Mouse (Mus musculus) kidney, adult 2 months (tissue): Measurements from ENCODE around the gene Vwa2. TPM values are rescaled to one million over a fixed set of nuclear protein-coding genes. Genes with fewer than 3 reads are reported as not detected.

ENCODE experiments used
- DNase-seq: peaks from one replicate; pipeline ENCODE4 v3.0.0; 2021
- H3K27ac ChIP-seq: fragments of 200-500 bp; 2 replicates; pipeline ENCODE4 v1.5.1; 2012; ENCODE audit warnings: low read depth, low read length, control low read depth, inconsistent platforms; ENCODE audit not compliant: insufficient read depth
- H3K27me3 ChIP-seq: fragments of 200-500 bp; replicated peaks from 2 replicates; pipeline ENCODE4 v1.6.1; 2012; ENCODE audit warnings: mild to moderate bottlenecking, moderate library complexity, low read length, inconsistent platforms; ENCODE audit not compliant: control insufficient read depth, insufficient read depth
- H3K36me3 ChIP-seq: fragments of 200-500 bp; 2 replicates; pipeline ENCODE4 v1.6.1; 2012; ENCODE audit warnings: mild to moderate bottlenecking, moderate library complexity, low read length, inconsistent platforms; ENCODE audit not compliant: control insufficient read depth, insufficient read depth
- H3K4me1 ChIP-seq: fragments of 200-500 bp; 2 replicates; pipeline ENCODE4 v1.6.1; 2011; ENCODE audit warnings: low read length; ENCODE audit not compliant: control insufficient read depth, insufficient read depth
- H3K4me3 ChIP-seq: fragments of 200-500 bp; 2 replicates; pipeline ENCODE4 v1.5.1; 2011; ENCODE audit warnings: mild to moderate bottlenecking, low read depth, low read length, control low read depth; ENCODE audit not compliant: insufficient read depth
- CTCF ChIP-seq: fragments of 200-500 bp; conservative IDR thresholded peaks from 2 replicates; pipeline ENCODE4 v1.5.1; 2011; ENCODE audit warnings: low read depth, mild to moderate bottlenecking, control low read depth, low read length, moderate library complexity, mixed read lengths; ENCODE audit not compliant: insufficient read depth, insufficient read length
- POLR2A ChIP-seq: fragments of 200-500 bp; IDR thresholded peaks from one replicate; pipeline ENCODE4 v1.6.1; 2011; ENCODE audit warnings: low read depth, low read length, control low read depth
- WGBS: fragments of 180-500 bp; shearing (Covaris S2); methylation state at CpG from one replicate; pipeline ENCODE4 v1.1.7; 2018; 5-methylcytosine and 5-hydroxymethylcytosine counted together
- polyA plus RNA-seq: library from polyadenylated mRNA; depleted of rRNA; stranded (reverse); fragments of >200 nt; gene quantifications from 2 replicates; pipeline ENCODE4 v1.2.3, GENCODE M21; 2012

Vwa2 gene
- polyA plus RNA-seq, 1 experiment: 11.2 TPM

- Histone ChIP-seq H3K27me3 (no peaks in the 10 kb centered on the region), H3K27ac (no peak overlapping the region), H3K4me1 (no peaks in the 10 kb centered on the region), H3K36me3 (no peaks in the 10 kb centered on the region), H3K4me3 (no peak overlapping the region)
- TF ChIP-seq POLR2A: no peak
- no peak for TF ChIP-seq CTCF
- peak; percentile 76 for DNase-seq
- WGBS: 74% methylated on average over 8 of the region's 8 CpGs
These were observed 62.2 kb downstream of the Vwa2 start for GRCm38 (mm10) chr19:56936253-56936652.

- H3K27ac ChIP-seq: no peak overlapping the region
- H3K27me3 ChIP-seq: no peaks in the 10 kb centered on the region
- no peak for DNase-seq
- no peaks in the 10 kb centered on the region for H3K36me3 ChIP-seq
- TF ChIP-seq CTCF: no peak
- no peak overlapping the region for H3K4me3 ChIP-seq
- 89% methylated on average over 5 of the region's 5 CpGs for WGBS
- H3K4me1 ChIP-seq: no peaks in the 10 kb centered on the region
These were observed 63.9 kb downstream of the Vwa2 start for GRCm38 (mm10) chr19:56937911-56938310.

GRCm38 (mm10) chr19:56939826-56940225, 65.8 kb downstream of the Vwa2 start:
- H3K27ac ChIP-seq: no peak overlapping the region; the same call in 1 of the 2 replicates
- DNase-seq: peak; percentile 78
- H3K4me3 ChIP-seq: no peak overlapping the region
- TF ChIP-seq CTCF (no peak), POLR2A (no peak)
- H3K27me3 ChIP-seq: no peaks in the 10 kb centered on the region
- no peaks in the 10 kb centered on the region for H3K4me1 ChIP-seq
- H3K36me3 ChIP-seq: no peaks in the 10 kb centered on the region
- WGBS: 39% methylated on average over 9 of the region's 9 CpGs

GRCm38 (mm10) chr19:56940507-56940906, 66.5 kb downstream of the Vwa2 start:
- H3K4me3 ChIP-seq: no peak overlapping the region
- DNase-seq: peak; percentile 64
- no peak for TF ChIP-seq CTCF
- H3K36me3 ChIP-seq: no peaks in the 10 kb centered on the region
- WGBS: 80% methylated on average over 11 of the region's 11 CpGs
- no peaks in the 10 kb centered on the region for H3K4me1 ChIP-seq
- H3K27ac ChIP-seq: no peak overlapping the region
- H3K27me3 ChIP-seq: no peaks in the 10 kb centered on the region

GRCm38 (mm10) chr19:56942216-56942615, 68.2 kb downstream of the Vwa2 start:
- H3K27me3 ChIP-seq: no peaks in the 10 kb centered on the region
- TF ChIP-seq CTCF (no peak), POLR2A (no peak)
- H3K27ac ChIP-seq: no peak overlapping the region
- DNase-seq: no peak
- no peaks in the 10 kb centered on the region for H3K4me1 ChIP-seq
- H3K36me3 ChIP-seq: no peaks in the 10 kb centered on the region
- WGBS: 93% methylated on average over 7 of the region's 7 CpGs
- no peak overlapping the region for H3K4me3 ChIP-seq

- Histone ChIP-seq H3K27ac (peak overlapping the region; percentile 80), H3K27me3 (no peaks in the 10 kb centered on the region), H3K4me1 (no peaks in the 10 kb centered on the region), H3K4me3 (no peak overlapping the region), H3K36me3 (no peaks in the 10 kb centered on the region)
- WGBS: 53% methylated on average over 9 of the region's 9 CpGs
- DNase-seq: peak; percentile 84
- no peak for TF ChIP-seq POLR2A
- no peak for TF ChIP-seq CTCF
These were observed 70.2 kb downstream of the Vwa2 start for GRCm38 (mm10) chr19:56944211-56944610.

- no peaks in the 10 kb centered on the region for H3K27me3 ChIP-seq
- no peaks in the 10 kb centered on the region for H3K4me1 ChIP-seq
- 97% methylated on average over 3 of the region's 3 CpGs for WGBS
- TF ChIP-seq POLR2A (no peak), CTCF (no peak)
- H3K27ac ChIP-seq: peak overlapping the region; percentile 43
- no peak overlapping the region for H3K4me3 ChIP-seq
- no peak for DNase-seq
- no peaks in the 10 kb centered on the region for H3K36me3 ChIP-seq
These were observed 70.8 kb downstream of the Vwa2 start for GRCm38 (mm10) chr19:56944826-56945225.

GRCm38 (mm10) chr19:56945621-56946020, 71.6 kb downstream of the Vwa2 start:
- H3K27ac ChIP-seq: 0 out of 2 replicates have a peak overlapping the region, but pooled peaks have one; percentile 41
- WGBS: 62% methylated on average over 2 of the region's 2 CpGs
- H3K36me3 ChIP-seq: no peaks in the 10 kb centered on the region
- TF ChIP-seq CTCF (no peak), POLR2A (no peak)
- no peaks in the 10 kb centered on the region for H3K27me3 ChIP-seq
- no peak overlapping the region for H3K4me3 ChIP-seq
- peaks cover 3% of the 10 kb centered on the region; the same call in 1 of the 2 replicates for H3K4me1 ChIP-seq
- DNase-seq: no peak
